Mouse (Mus musculus) heart, adult 2 months (tissue): ENCODE measurements at regions not wholly inside any gene's neighbourhood (a gene's known extent, or its start where the extent isn't known, plus 50 kb on each side); places are given as distances from the start of the nearest gene placed in this dataset.

Source experiments
- DNase-seq, 2 experiments: peaks; one replicate each; pipeline ENCODE4 v3.0.0; 2021
- H3K27ac ChIP-seq: fragments of 200-600 bp; 2 replicates; pipeline ENCODE4 v1.8.1; 2022
- H3K27me3 ChIP-seq: fragments of 200-500 bp; 2 replicates; pipeline ENCODE4 v1.6.1; 2012; ENCODE audit warnings: mild to moderate bottlenecking, low read length, inconsistent platforms, mixed read lengths; ENCODE audit not compliant: control insufficient read depth, insufficient read depth
- H3K36me3 ChIP-seq: fragments of 200-500 bp; 2 replicates; pipeline ENCODE4 v1.6.1; 2012; ENCODE audit warnings: low read length, inconsistent platforms; ENCODE audit not compliant: control insufficient read depth, insufficient read depth
- H3K4me1 ChIP-seq: fragments of 200-500 bp; 2 replicates; pipeline ENCODE4 v1.6.1; 2011; ENCODE audit warnings: low read length; ENCODE audit not compliant: control insufficient read depth, insufficient read depth
- H3K4me3 ChIP-seq: fragments of 200-600 bp; 2 replicates; pipeline ENCODE4 v1.8.1; 2022
- H3K79me2 ChIP-seq: fragments of 200-500 bp; replicated peaks from 2 replicates; pipeline ENCODE4 v1.6.1; 2012; ENCODE audit warnings: mild to moderate bottlenecking, inconsistent platforms, low read length, moderate library complexity, mixed read lengths; ENCODE audit not compliant: control insufficient read depth, insufficient read depth
- H3K9ac ChIP-seq: fragments of 200-500 bp; 2 replicates; pipeline ENCODE4 v1.6.1; 2012; ENCODE audit warnings: low read depth, mild to moderate bottlenecking, control low read depth, inconsistent platforms, low read length, mixed read lengths
- CTCF ChIP-seq: fragments of 200-600 bp; IDR thresholded peaks from 2 replicates; pipeline ENCODE4 v1.8.1; 2022; ENCODE audit warnings: antibody characterized with exemption, mild to moderate bottlenecking, moderate library complexity
- EP300 ChIP-seq: fragments of 200-500 bp; IDR thresholded peaks from 2 replicates; pipeline ENCODE4 v1.6.1; 2011; ENCODE audit warnings: low read depth, low read length, control low read depth; ENCODE audit not compliant: insufficient read depth
- POLR2A ChIP-seq: fragments of 200-500 bp; IDR thresholded peaks from 2 replicates; pipeline ENCODE4 v1.6.1; 2011; ENCODE audit warnings: mild to moderate bottlenecking, low read depth, low read length, control low read depth; ENCODE audit not compliant: insufficient read depth
- WGBS: fragments of 180-500 bp; shearing (Covaris S2); methylation state at CpG from one replicate; pipeline ENCODE4 v1.1.7; 2018; 5-methylcytosine and 5-hydroxymethylcytosine counted together
- intact Hi-C: fragments of 180-260 bp; cut with DNase I; formaldehyde crosslinking; loops from one replicate; pipeline ENCODE4 v1.15.1; 2025

DNA sequence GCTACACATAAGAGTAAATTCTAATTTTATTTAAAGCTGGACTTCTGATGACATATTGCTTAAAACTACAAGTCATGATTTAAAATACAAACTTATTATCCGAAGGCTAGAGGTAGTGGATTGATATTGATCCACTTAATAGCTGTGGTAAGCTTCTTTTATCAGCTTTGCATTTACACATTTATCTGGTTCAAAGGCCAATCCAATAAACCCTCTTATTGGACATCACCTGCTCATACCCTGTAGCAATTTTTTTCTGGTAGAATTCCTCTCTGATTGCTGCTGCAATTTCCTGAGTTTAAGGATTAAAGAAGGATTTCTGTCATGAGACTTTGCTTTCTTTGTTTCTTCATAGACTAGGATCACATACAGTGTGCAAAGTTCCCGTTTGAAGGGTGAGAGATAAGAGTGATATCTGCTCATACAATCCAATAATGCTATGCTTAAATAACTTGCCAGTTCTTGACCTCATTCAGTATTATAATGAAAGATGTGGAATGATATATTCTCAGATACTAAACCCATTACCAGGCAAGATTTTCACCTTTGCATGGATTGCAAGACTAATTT lies 561.9 kb upstream of the Sorcs1 start:
- no peaks in the 10 kb centered on the region for H3K79me2 ChIP-seq
- no peak for DNase-seq
- no peaks in the 10 kb centered on the region for H3K4me1 ChIP-seq
- intact Hi-C loops: no loop called here
- no peak for TF ChIP-seq EP300
- TF ChIP-seq POLR2A: no peak
- TF ChIP-seq CTCF: no peak
- no peak overlapping the region for H3K9ac ChIP-seq
- no peak overlapping the region for H3K27ac ChIP-seq
- WGBS: 42% methylated on average over 2 of the region's 2 CpGs
- H3K4me3 ChIP-seq: no peak overlapping the region
- H3K36me3 ChIP-seq: no peaks in the 10 kb centered on the region
- no peaks in the 10 kb centered on the region for H3K27me3 ChIP-seq

DNA sequence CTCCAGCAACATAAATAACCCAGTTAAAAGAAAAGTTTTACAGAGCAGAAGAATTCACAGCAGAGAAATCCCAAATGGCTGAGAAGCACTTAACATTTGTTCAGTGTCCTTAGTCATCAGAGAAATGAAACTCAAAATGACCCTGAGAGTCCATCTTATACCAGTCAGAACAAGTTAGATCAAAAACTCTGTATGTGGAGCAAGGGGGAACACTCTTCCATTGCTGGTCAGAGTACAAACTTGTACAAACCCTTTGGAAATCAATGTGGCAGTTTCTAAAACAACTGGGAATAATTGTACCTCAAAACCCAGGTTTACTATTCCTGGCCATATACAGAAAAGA lies 559.7 kb upstream of the Sorcs1 start:
- Histone ChIP-seq H3K27ac (no peak overlapping the region), H3K36me3 (no peaks in the 10 kb centered on the region), H3K79me2 (no peaks in the 10 kb centered on the region), H3K9ac (no peak overlapping the region), H3K4me3 (no peak overlapping the region), H3K4me1 (no peaks in the 10 kb centered on the region), H3K27me3 (no peaks in the 10 kb centered on the region)
- intact Hi-C loops: no loop called here
- no peak for DNase-seq
- no peak for TF ChIP-seq POLR2A
- no peak for TF ChIP-seq CTCF
- TF ChIP-seq EP300: no peak

DNA sequence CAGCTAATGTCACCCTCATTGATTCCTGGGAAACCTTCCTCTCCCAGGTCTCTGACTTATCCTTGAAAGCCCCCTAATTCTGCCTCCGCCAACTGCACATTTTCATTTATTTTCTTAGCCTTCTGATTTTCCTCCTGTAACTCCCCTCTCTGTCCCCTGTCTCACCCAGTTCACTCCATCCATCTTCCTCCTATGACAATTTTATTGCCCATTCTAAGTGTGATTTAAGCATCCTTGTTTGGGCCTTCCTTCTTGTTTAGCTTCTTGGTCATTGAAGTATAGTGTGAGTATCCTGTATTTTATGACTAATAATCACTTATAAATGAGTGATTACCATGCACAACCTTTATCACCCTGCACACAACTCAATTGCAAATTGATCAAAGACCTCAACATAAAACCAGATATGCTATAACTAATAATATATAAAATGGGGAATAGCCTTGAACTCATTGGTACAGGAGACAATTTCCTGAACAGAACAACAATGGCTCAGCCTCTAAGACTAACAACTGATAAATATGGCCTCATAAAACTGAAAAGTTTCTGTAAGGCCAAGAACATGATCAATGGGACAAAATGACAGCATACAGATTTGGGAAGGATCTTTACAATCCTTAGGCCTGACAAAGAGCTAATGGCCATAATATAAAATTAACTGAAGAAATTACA lies 559.2 kb upstream of the Sorcs1 start:
- whole genome bisulfite sequencing: 70% methylated on average over 1 of the region's 1 CpGs
- Histone ChIP-seq H3K36me3 (no peaks in the 10 kb centered on the region), H3K27me3 (no peaks in the 10 kb centered on the region), H3K27ac (no peak overlapping the region), H3K79me2 (no peaks in the 10 kb centered on the region), H3K4me1 (no peaks in the 10 kb centered on the region), H3K4me3 (no peak overlapping the region), H3K9ac (no peak overlapping the region)
- no peak for DNase-seq
- no peak for TF ChIP-seq EP300
- no peak for TF ChIP-seq CTCF
- TF ChIP-seq POLR2A: no peak
- intact Hi-C loops: no loop called here

DNA sequence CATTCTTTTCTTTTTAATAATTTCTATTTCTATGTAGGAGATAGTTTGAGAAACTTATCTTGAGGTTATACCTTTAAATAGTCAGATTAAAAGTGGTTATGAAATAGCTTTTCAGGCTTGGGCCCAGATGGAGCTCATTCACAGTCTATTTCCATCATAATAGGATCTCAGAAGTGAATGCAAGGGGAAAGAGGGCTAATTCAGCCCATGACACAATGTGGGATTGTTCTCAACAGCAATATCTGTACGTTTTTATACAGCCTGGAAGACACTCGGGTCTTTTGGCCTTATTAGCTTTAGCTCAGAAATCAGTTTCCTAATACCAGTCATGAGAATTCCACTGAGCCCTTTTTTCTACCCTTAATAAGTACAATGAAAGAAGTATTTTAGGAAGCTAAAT lies 554.1 kb upstream of the Sorcs1 start:
- Histone ChIP-seq H3K27ac (no peak overlapping the region), H3K27me3 (no peaks in the 10 kb centered on the region), H3K36me3 (no peaks in the 10 kb centered on the region), H3K4me1 (no peaks in the 10 kb centered on the region), H3K9ac (no peak overlapping the region), H3K79me2 (no peaks in the 10 kb centered on the region), H3K4me3 (no peak overlapping the region)
- intact Hi-C loops: no loop called here
- WGBS: 67% methylated on average over 2 of the region's 2 CpGs
- no peak for DNase-seq
- TF ChIP-seq POLR2A (no peak), CTCF (no peak), EP300 (no peak)

DNA sequence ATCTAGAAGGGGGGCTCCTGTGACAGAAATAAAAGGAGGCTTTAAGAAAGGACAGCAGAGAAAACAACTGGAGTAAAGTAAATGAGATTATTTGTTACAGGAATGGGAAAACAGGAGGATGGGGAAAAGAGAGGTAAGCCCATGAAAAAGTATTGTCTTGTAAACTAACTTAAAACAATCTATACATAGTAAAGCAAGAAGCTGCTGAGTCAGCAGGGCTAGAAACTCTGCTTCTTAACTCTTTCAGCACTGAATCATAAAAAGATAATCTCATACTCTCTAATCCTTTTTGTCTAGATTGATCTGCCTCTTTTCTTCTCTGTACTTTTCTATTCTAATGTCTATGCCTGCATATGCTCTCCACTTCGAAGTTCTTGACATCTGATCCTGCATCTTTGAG lies 548.5 kb upstream of the Sorcs1 start:
- no peaks in the 10 kb centered on the region for H3K27me3 ChIP-seq
- no peaks in the 10 kb centered on the region for H3K79me2 ChIP-seq
- intact Hi-C loops: no loop called here
- H3K36me3 ChIP-seq: no peaks in the 10 kb centered on the region
- no peak overlapping the region for H3K9ac ChIP-seq
- H3K27ac ChIP-seq: no peak overlapping the region
- WGBS: 56% methylated on average over 1 of the region's 1 CpGs
- TF ChIP-seq EP300 (no peak), CTCF (no peak), POLR2A (no peak)
- no peak for DNase-seq
- no peaks in the 10 kb centered on the region for H3K4me1 ChIP-seq
- H3K4me3 ChIP-seq: no peak overlapping the region

DNA sequence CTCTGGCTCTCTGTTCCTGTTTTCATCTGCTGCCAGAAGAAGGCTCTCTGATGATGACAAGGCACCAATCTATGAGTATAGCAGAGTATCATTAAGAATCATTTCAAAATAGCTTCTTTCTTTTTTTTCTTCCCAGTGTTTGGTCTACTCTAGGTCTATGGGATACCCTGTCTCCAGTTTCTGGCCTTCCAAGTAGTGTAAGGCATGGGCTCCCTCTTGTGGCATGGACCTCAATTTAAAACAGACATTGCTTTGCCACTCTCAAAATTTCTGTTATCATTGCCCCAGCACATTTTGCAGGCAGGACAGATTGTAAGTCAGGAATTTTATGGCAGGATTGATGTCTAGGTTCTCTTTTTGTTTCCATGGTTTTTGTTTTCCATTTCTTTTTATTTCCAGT lies 522.9 kb upstream of the Sorcs1 start:
- Histone ChIP-seq H3K9ac (no peak overlapping the region), H3K27me3 (no peaks in the 10 kb centered on the region), H3K4me3 (no peak overlapping the region), H3K36me3 (no peaks in the 10 kb centered on the region), H3K4me1 (no peaks in the 10 kb centered on the region), H3K79me2 (no peaks in the 10 kb centered on the region), H3K27ac (no peak overlapping the region)
- intact Hi-C loops: no loop called here
- DNase-seq: peak in 1 of 2 experiments; percentile 13
- TF ChIP-seq CTCF: peak; percentile 41
- no peak for TF ChIP-seq EP300
- no peak for TF ChIP-seq POLR2A
